Mouse (Mus musculus) olfactory bulb, adult 2 months (tissue): ENCODE results near the gene Ptprn. TPM values are rescaled to one million over a fixed set of nuclear protein-coding genes. Genes with fewer than 3 reads are reported as not detected.

Experiments used
- H3K27ac ChIP-seq: fragments of 200-500 bp; 2 replicates; pipeline ENCODE4 v1.5.1; 2012; ENCODE audit warnings: low read depth, low read length; ENCODE audit not compliant: insufficient read depth
- H3K4me1 ChIP-seq: fragments of 200-500 bp; 2 replicates; pipeline ENCODE4 v1.6.1; 2012; ENCODE audit warnings: low read length; ENCODE audit not compliant: control insufficient read depth, insufficient read depth
- H3K4me3 ChIP-seq: fragments of 200-500 bp; 2 replicates; pipeline ENCODE4 v1.5.1; 2012; ENCODE audit warnings: mild to moderate bottlenecking, low read depth, low read length, moderate library complexity; ENCODE audit not compliant: insufficient read depth
- CTCF ChIP-seq: fragments of 200-500 bp; IDR thresholded peaks from 2 replicates; pipeline ENCODE4 v1.5.1; 2012; ENCODE audit warnings: low read depth, mild to moderate bottlenecking, low read length, moderate library complexity; ENCODE audit not compliant: insufficient read depth
- POLR2A ChIP-seq: fragments of 200-500 bp; IDR thresholded peaks from 2 replicates; pipeline ENCODE4 v1.6.1; 2012; ENCODE audit warnings: mild to moderate bottlenecking, low read depth, low read length, moderate library complexity; ENCODE audit not compliant: insufficient read depth
- WGBS: fragments of 180-500 bp; shearing (Covaris S2); methylation state at CpG from one replicate; pipeline ENCODE4 v1.1.7; 2018; 5-methylcytosine and 5-hydroxymethylcytosine counted together
- polyA plus RNA-seq: library from polyadenylated mRNA; stranded (reverse); fragments of >200 nt; gene quantifications from 2 replicates; pipeline ENCODE4 v1.2.4, GENCODE M21; 2012; ENCODE audit warnings: low replicate concordance; ENCODE audit not compliant: missing spikeins, insufficient read depth, insufficient read length

Gene Ptprn
- polyA plus RNA-seq, 1 experiment = not detected

GRCm38 (mm10) chr1:75253849-75254624 lies 10.3 kb downstream of the Ptprn start:
- WGBS = 61% methylated on average over 16 of the region's 16 CpGs
- TF ChIP-seq CTCF (peak; percentile 36; the same call in 1 of the 2 replicates), POLR2A (no peak)
- H3K4me1 ChIP-seq = peaks cover 23% of the 10 kb centered on the region
- H3K27ac ChIP-seq = no peak overlapping the region
- H3K4me3 ChIP-seq = no peak overlapping the region

- Histone ChIP-seq H3K27ac (no peak overlapping the region), H3K4me3 (no peak overlapping the region), H3K4me1 (peaks cover 31% of the 10 kb centered on the region)
- TF ChIP-seq CTCF = no peak
- no peak for TF ChIP-seq POLR2A
- WGBS = 80% methylated on average over 16 of the region's 16 CpGs
Measured at GRCm38 (mm10) chr1:75253029-75253428, 11.3 kb downstream of the Ptprn start.

DNA sequence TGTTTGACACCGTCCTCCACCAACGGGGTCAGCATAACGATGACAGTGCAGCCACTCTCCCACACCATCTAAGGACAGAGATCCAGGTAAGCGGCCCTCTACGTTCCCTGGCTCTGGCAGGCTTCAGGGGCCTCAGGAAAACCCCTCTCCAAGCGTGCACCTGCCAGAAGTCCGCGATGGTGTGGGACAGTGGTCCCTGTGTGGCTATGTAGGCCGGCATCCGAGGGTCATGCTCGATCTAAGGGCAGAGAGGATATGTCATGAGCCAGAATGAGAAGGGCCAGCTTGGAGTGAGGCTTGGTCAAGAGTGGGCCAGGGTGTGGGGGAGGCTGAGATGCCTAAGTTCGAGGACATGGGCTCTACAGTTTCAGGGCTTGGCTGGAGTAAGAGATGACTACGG lies 12.0 kb downstream of the Ptprn start:
- no peak overlapping the region for H3K27ac ChIP-seq
- 79% methylated on average over 13 of the region's 13 CpGs for WGBS
- H3K4me3 ChIP-seq = no peak overlapping the region
- no peak for TF ChIP-seq CTCF
- TF ChIP-seq POLR2A = no peak
- peaks cover 38% of the 10 kb centered on the region for H3K4me1 ChIP-seq

- WGBS = 8% methylated on average over 21 of the region's 22 CpGs
- Histone ChIP-seq H3K27ac (0 out of 2 replicates have a peak overlapping the region, but pooled peaks have one; percentile 14), H3K4me3 (peak overlapping the region; percentile 12), H3K4me1 (peaks cover 42% of the 10 kb centered on the region)
- no peak for TF ChIP-seq POLR2A
- TF ChIP-seq CTCF = peak; percentile 87
Measured at GRCm38 (mm10) chr1:75251112-75251970, 13.0 kb downstream of the Ptprn start.

GRCm38 (mm10) chr1:75250498-75250897 lies 13.8 kb downstream of the Ptprn start:
- Histone ChIP-seq H3K27ac (no peak overlapping the region), H3K4me3 (no peak overlapping the region), H3K4me1 (peaks cover 39% of the 10 kb centered on the region)
- WGBS = 81% methylated on average over 3 of the region's 3 CpGs
- TF ChIP-seq POLR2A = no peak
- TF ChIP-seq CTCF = no peak

GRCm38 (mm10) chr1:75248041-75248772 lies 16.1 kb downstream of the Ptprn start:
- H3K4me3 ChIP-seq = no peak overlapping the region
- H3K4me1 ChIP-seq = peaks cover 51% of the 10 kb centered on the region
- WGBS = 38% methylated on average over 9 of the region's 9 CpGs
- peak overlapping the region; percentile 47; the same call in 1 of the 2 replicates for H3K27ac ChIP-seq
- TF ChIP-seq POLR2A (no peak), CTCF (no peak)

GRCm38 (mm10) chr1:75247071-75247930 lies 17.0 kb downstream of the Ptprn start:
- H3K27ac ChIP-seq = peak overlapping the region; percentile 47; the same call in 1 of the 2 replicates
- no peak for TF ChIP-seq POLR2A
- TF ChIP-seq CTCF = no peak
- peaks cover 46% of the 10 kb centered on the region for H3K4me1 ChIP-seq
- 80% methylated on average over 16 of the region's 16 CpGs for WGBS
- H3K4me3 ChIP-seq = no peak overlapping the region

- Histone ChIP-seq H3K27ac (no peak overlapping the region), H3K4me3 (no peak overlapping the region), H3K4me1 (peaks cover 37% of the 10 kb centered on the region)
- no peak for TF ChIP-seq CTCF
- no peak for TF ChIP-seq POLR2A
- WGBS = 19% methylated on average over 4 of the region's 4 CpGs
Measured at GRCm38 (mm10) chr1:75244836-75245235, 19.5 kb downstream of the Ptprn start.
